Mouse (Mus musculus) midbrain, embryonic 12.5 days (tissue): ENCODE measurements around the gene Tmem69. TPM values are rescaled to one million over a fixed set of nuclear protein-coding genes. Genes with fewer than 3 reads are reported as not detected.

Experiments
- ATAC-seq: fragments of 200-750 bp; cut with Nextera tagmentation; 2 replicates; pipeline ENCODE4 v1.8.0; 2017; ENCODE audit warnings: low read depth, moderate TSS enrichment, moderate library complexity; ENCODE audit not compliant: low FRiP score
- H3K27ac ChIP-seq: fragments of 300-500 bp; sonication (generic); replicated peaks from 2 replicates; pipeline ENCODE4 v1.5.1; 2016; ENCODE audit warnings: mild to moderate bottlenecking
- H3K27me3 ChIP-seq: fragments of 300-500 bp; sonication (generic); 2 replicates; pipeline ENCODE4 v1.6.1; 2016; ENCODE audit warnings: mild to moderate bottlenecking
- H3K36me3 ChIP-seq: fragments of 300-500 bp; sonication (generic); 2 replicates; pipeline ENCODE4 v1.6.1; 2016
- H3K4me1 ChIP-seq: fragments of 300-500 bp; sonication (generic); 2 replicates; pipeline ENCODE4 v1.6.1; 2016
- H3K4me2 ChIP-seq: fragments of 300-500 bp; sonication (generic); replicated peaks from 2 replicates; pipeline ENCODE4 v1.6.1; 2016; ENCODE audit warnings: mild to moderate bottlenecking, moderate library complexity
- H3K4me3 ChIP-seq: fragments of 300-500 bp; sonication (generic); 2 replicates; pipeline ENCODE4 v1.5.1; 2016; ENCODE audit warnings: mild to moderate bottlenecking
- H3K9ac ChIP-seq: fragments of 300-500 bp; sonication (generic); replicated peaks from 2 replicates; pipeline ENCODE4 v1.6.1; 2016; ENCODE audit warnings: mild to moderate bottlenecking, moderate library complexity
- H3K9me3 ChIP-seq: fragments of 300-500 bp; sonication (generic); 2 replicates; pipeline ENCODE4 v1.6.1; 2016; ENCODE audit warnings: mild to moderate bottlenecking
- WGBS: fragments of 180-500 bp; shearing (Covaris S2); methylation state at CpG from one replicate; pipeline ENCODE4 v1.1.7; 2016; 5-methylcytosine and 5-hydroxymethylcytosine counted together
- polyA plus RNA-seq: library from polyadenylated mRNA; unstranded; fragments of >200 nt; fragmentation: Nextera tagmentation; extraction: Ambion mirVana; gene quantifications from 2 replicates; pipeline ENCODE4 v1.2.1, GENCODE M21; 2016

The Tmem69 gene
- polyA plus RNA-seq, result 27.3 and 29.1 TPM in 2 replicates

GRCm38 (mm10) chr4:116555413-116556300 is at the start of gene Tmem69:
TSS of gene Tmem69 (minus strand) at chr4:116555936.
- peak within 1 kb of the TSS; percentile 79 for H3K9ac ChIP-seq
- peak within 1 kb of the TSS; percentile 85 for H3K4me3 ChIP-seq
- H3K36me3 ChIP-seq, result peaks cover 16% of the 10 kb centered on the region
- 4% methylated on average over 23 of the region's 23 CpGs for WGBS
- ATAC-seq, result no peak
- H3K4me2 ChIP-seq, result peak within 1 kb of the TSS; percentile 81
- peaks cover 17% of the 10 kb centered on the region for H3K4me1 ChIP-seq
- H3K9me3 ChIP-seq, result no peaks in the 10 kb centered on the region
- H3K27ac ChIP-seq, result peak within 1 kb of the TSS; percentile 93
- H3K27me3 ChIP-seq, result no peaks in the 10 kb centered on the region

- ATAC-seq, result peak; percentile 92
- Histone ChIP-seq H3K36me3 (peaks cover 39% of the 10 kb centered on the region), H3K27me3 (no peaks in the 10 kb centered on the region), H3K9me3 (no peaks in the 10 kb centered on the region), H3K4me2 (peak overlapping the region; percentile 87), H3K4me1 (peaks cover 25% of the 10 kb centered on the region), H3K9ac (peak overlapping the region; percentile 73), H3K27ac (peak overlapping the region; percentile 76), H3K4me3 (peak overlapping the region; percentile 65)
- 1% methylated on average over 50 of the region's 50 CpGs for WGBS
These were observed 41.5 kb upstream of the Tmem69 start for GRCm38 (mm10) chr4:116596978-116597881.

GRCm38 (mm10) chr4:116596379-116596778 is 40.6 kb upstream of the Tmem69 start, which contains the start of gene Ccdc17:
TSS of gene Ccdc17 (plus strand) at chr4:116596654.
- Histone ChIP-seq H3K36me3 (peaks cover 39% of the 10 kb centered on the region), H3K27ac (peak within 1 kb of the TSS; percentile 76), H3K4me3 (peak within 1 kb of the TSS; percentile 65), H3K4me2 (peak within 1 kb of the TSS; percentile 87), H3K9ac (peak within 1 kb of the TSS; percentile 73), H3K27me3 (no peaks in the 10 kb centered on the region), H3K9me3 (no peaks in the 10 kb centered on the region), H3K4me1 (peaks cover 25% of the 10 kb centered on the region)
- 26% methylated on average over 5 of the region's 5 CpGs for whole genome bisulfite sequencing
- ATAC-seq, result no peak

GRCm38 (mm10) chr4:116595793-116596192 is 40.1 kb upstream of the Tmem69 start:
- H3K36me3 ChIP-seq, result peaks cover 39% of the 10 kb centered on the region
- no peak for ATAC-seq
- WGBS, result 81% methylated on average over 8 of the region's 8 CpGs

GRCm38 (mm10) chr4:116558151-116558882 is 2.6 kb upstream of the Tmem69 start:
- no peak for ATAC-seq
- Histone ChIP-seq H3K4me1 (peaks cover 17% of the 10 kb centered on the region), H3K9ac (peak overlapping the region; percentile 79), H3K36me3 (peaks cover 4% of the 10 kb centered on the region), H3K27ac (peak overlapping the region; percentile 93; the same call in 1 of the 2 replicates), H3K4me2 (peak overlapping the region; percentile 81), H3K4me3 (peak overlapping the region; percentile 85), H3K9me3 (no peaks in the 10 kb centered on the region), H3K27me3 (no peaks in the 10 kb centered on the region)
- WGBS, result 6% methylated on average over 15 of the region's 15 CpGs

More at GRCm38 (mm10) chr4:116595793-116596192, 40.1 kb upstream of the Tmem69 start:
- no peak overlapping the region for H3K9ac ChIP-seq
- H3K27ac ChIP-seq, result no peak overlapping the region
- H3K4me3 ChIP-seq, result no peak overlapping the region
- H3K4me1 ChIP-seq, result peaks cover 25% of the 10 kb centered on the region
- no peak overlapping the region for H3K4me2 ChIP-seq
- no peaks in the 10 kb centered on the region for H3K9me3 ChIP-seq
- no peaks in the 10 kb centered on the region for H3K27me3 ChIP-seq

GRCm38 (mm10) chr4:116557306-116558121 is 1.8 kb upstream of the Tmem69 start, which contains the start of gene Gpbp1l1:
TSS of gene Gpbp1l1 (plus strand) at chr4:116557658.
- Histone ChIP-seq H3K36me3 (peaks cover 12% of the 10 kb centered on the region), H3K4me3 (peak within 1 kb of the TSS; percentile 85), H3K9ac (peak within 1 kb of the TSS; percentile 79), H3K4me1 (peaks cover 17% of the 10 kb centered on the region), H3K9me3 (no peaks in the 10 kb centered on the region), H3K27me3 (no peaks in the 10 kb centered on the region), H3K27ac (peak within 1 kb of the TSS; percentile 93), H3K4me2 (peak within 1 kb of the TSS; percentile 81)
- under 1% methylated on average over 78 of the region's 78 CpGs for WGBS
- peak; percentile 94 for ATAC-seq

GRCm38 (mm10) chr4:116556561-116557305 is 997 bp upstream of the Tmem69 start:
- ATAC-seq, result peak; percentile 95

GRCm38 (mm10) chr4:116553035-116553434 is 2.7 kb downstream of the Tmem69 start:
- Histone ChIP-seq H3K4me2 (no peak overlapping the region), H3K4me3 (no peak overlapping the region), H3K4me1 (peaks cover 6% of the 10 kb centered on the region), H3K9ac (no peak overlapping the region), H3K27ac (no peak overlapping the region), H3K36me3 (peaks cover 16% of the 10 kb centered on the region), H3K27me3 (no peaks in the 10 kb centered on the region), H3K9me3 (no peaks in the 10 kb centered on the region)
- ATAC-seq, result no peak
- 81% methylated on average over 3 of the region's 3 CpGs for WGBS

More at GRCm38 (mm10) chr4:116556561-116557305, 997 bp upstream of the Tmem69 start:
- H3K27ac ChIP-seq, result peak overlapping the region; percentile 93
- H3K4me1 ChIP-seq, result peaks cover 17% of the 10 kb centered on the region
- peak overlapping the region; percentile 85 for H3K4me3 ChIP-seq
- peak overlapping the region; percentile 79 for H3K9ac ChIP-seq
- no peaks in the 10 kb centered on the region for H3K9me3 ChIP-seq
- H3K36me3 ChIP-seq, result peaks cover 16% of the 10 kb centered on the region
- under 1% methylated on average over 28 of the region's 28 CpGs for WGBS
- no peaks in the 10 kb centered on the region for H3K27me3 ChIP-seq
- H3K4me2 ChIP-seq, result peak overlapping the region; percentile 81

- no peaks in the 10 kb centered on the region for H3K9me3 ChIP-seq
- no peak overlapping the region for H3K9ac ChIP-seq
- peaks cover 16% of the 10 kb centered on the region for H3K36me3 ChIP-seq
- 90% methylated on average over 1 of the region's 1 CpGs for WGBS
- no peaks in the 10 kb centered on the region for H3K4me1 ChIP-seq
- H3K27ac ChIP-seq, result no peak overlapping the region
- ATAC-seq, result no peak
- H3K27me3 ChIP-seq, result no peaks in the 10 kb centered on the region
- H3K4me3 ChIP-seq, result no peak overlapping the region
- no peak overlapping the region for H3K4me2 ChIP-seq
These were observed 5.3 kb downstream of the Tmem69 start for GRCm38 (mm10) chr4:116550432-116550831.

- Histone ChIP-seq H3K36me3 (peaks cover 16% of the 10 kb centered on the region), H3K9ac (no peak overlapping the region), H3K4me1 (no peaks in the 10 kb centered on the region), H3K27ac (no peak overlapping the region), H3K4me3 (no peak overlapping the region), H3K4me2 (no peak overlapping the region), H3K27me3 (no peaks in the 10 kb centered on the region), H3K9me3 (no peaks in the 10 kb centered on the region)
- whole genome bisulfite sequencing, result 89% methylated on average over 3 of the region's 3 CpGs
- no peak for ATAC-seq
These were observed 18.0 kb downstream of the Tmem69 start for GRCm38 (mm10) chr4:116537737-116538136.
